Mouse (Mus musculus) neural tube, embryonic 15.5 days (tissue): ENCODE results near the gene Havcr2. TPM values are rescaled to one million over a fixed set of nuclear protein-coding genes. Genes with fewer than 3 reads are reported as not detected.

ENCODE experiments used
- ATAC-seq: fragments of 200-750 bp; cut with Nextera tagmentation; 2 replicates; pipeline ENCODE4 v1.8.0; 2017; ENCODE audit warnings: mild to moderate bottlenecking, moderate TSS enrichment, moderate library complexity; ENCODE audit not compliant: low FRiP score
- H3K27ac ChIP-seq: fragments of 300-500 bp; sonication (generic); replicated peaks from 2 replicates; pipeline ENCODE4 v1.5.1; 2015; ENCODE audit warnings: mild to moderate bottlenecking, inconsistent platforms
- H3K27me3 ChIP-seq: fragments of 300-500 bp; sonication (generic); replicated peaks from 2 replicates; pipeline ENCODE4 v1.6.1; 2015; ENCODE audit warnings: inconsistent platforms
- H3K36me3 ChIP-seq: fragments of 300-500 bp; sonication (generic); 2 replicates; pipeline ENCODE4 v1.6.1; 2015; ENCODE audit warnings: inconsistent platforms
- H3K4me1 ChIP-seq: fragments of 300-500 bp; sonication (generic); 2 replicates; pipeline ENCODE4 v1.6.1; 2015; ENCODE audit warnings: inconsistent platforms
- H3K4me2 ChIP-seq: fragments of 300-500 bp; sonication (generic); 2 replicates; pipeline ENCODE4 v1.6.1; 2015; ENCODE audit warnings: inconsistent platforms, mild to moderate bottlenecking, moderate library complexity
- H3K4me3 ChIP-seq: fragments of 300-500 bp; sonication (generic); replicated peaks from 2 replicates; pipeline ENCODE4 v1.5.1; 2015; ENCODE audit warnings: mild to moderate bottlenecking, inconsistent platforms
- H3K9ac ChIP-seq: fragments of 300-500 bp; sonication (generic); replicated peaks from 2 replicates; pipeline ENCODE4 v1.6.1; 2015; ENCODE audit warnings: mild to moderate bottlenecking, inconsistent platforms
- H3K9me3 ChIP-seq: fragments of 300-500 bp; sonication (generic); replicated peaks from 2 replicates; pipeline ENCODE4 v1.6.1; 2016; ENCODE audit warnings: inconsistent platforms
- WGBS: fragments of 180-500 bp; shearing (Covaris S2); methylation state at CpG from one replicate; pipeline ENCODE4 v1.1.7; 2015; ENCODE audit warnings: mixed read lengths; 5-methylcytosine and 5-hydroxymethylcytosine counted together
- polyA plus RNA-seq: library from polyadenylated mRNA; unstranded; fragments of >200 nt; fragmentation: Nextera tagmentation; extraction: Ambion mirVana; gene quantifications from 2 replicates; pipeline ENCODE4 v1.2.1, GENCODE M21; 2015

The Havcr2 gene
- polyA plus RNA-seq, 1 experiment from 2014 or later = 0.29 TPM

DNA sequence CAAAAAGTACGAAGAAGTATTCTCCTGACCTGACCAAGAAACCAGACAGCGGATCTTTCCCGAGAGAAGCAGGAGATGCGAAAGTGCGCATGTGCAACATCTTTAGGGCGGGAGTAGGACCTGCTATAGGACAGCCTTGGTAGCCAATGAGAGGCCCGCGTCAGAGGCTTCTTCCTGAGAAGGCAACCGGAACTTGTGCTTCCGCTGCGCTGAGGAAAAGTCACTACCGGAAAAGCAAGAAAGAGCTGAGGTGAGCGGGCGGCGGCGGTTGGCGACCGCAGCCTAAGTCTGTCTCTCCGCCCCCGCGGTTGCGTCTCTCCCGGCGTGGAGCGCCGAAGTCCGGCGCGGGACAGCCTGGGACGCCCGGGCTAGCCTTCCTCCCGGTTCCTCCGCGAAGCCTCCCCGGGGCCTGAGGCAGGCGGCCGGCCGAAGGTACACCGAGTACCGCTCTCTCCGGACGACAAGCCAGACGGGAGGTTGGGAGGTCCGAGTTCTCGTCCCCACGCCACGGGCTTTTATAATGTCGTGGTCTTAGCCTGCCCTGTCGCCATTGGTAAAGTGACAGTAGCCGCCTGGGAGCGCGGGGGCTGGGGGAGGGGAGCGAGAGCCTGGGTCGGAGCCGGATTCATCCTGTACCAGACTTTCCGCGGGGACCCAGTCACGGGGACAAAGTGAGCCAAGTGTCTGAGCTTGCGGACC is 17.8 kb upstream of the Havcr2 start, which contains the start of gene Med7:
Med7 (plus strand) TSS at position 166 of the 699 bp plus-strand sequence.
- Histone ChIP-seq H3K27ac (peak within 1 kb of the TSS; percentile 91), H3K9ac (peak within 1 kb of the TSS; percentile 94), H3K27me3 (no peaks in the 10 kb centered on the region), H3K4me1 (peaks cover 16% of the 10 kb centered on the region), H3K36me3 (peaks cover 11% of the 10 kb centered on the region; the same call in 1 of the 2 replicates), H3K9me3 (no peaks in the 10 kb centered on the region), H3K4me3 (peak within 1 kb of the TSS; percentile 100), H3K4me2 (peak within 1 kb of the TSS; percentile 87)
- ATAC-seq = peak; percentile 100
- under 1% methylated on average over 59 of the region's 59 CpGs for WGBS

DNA sequence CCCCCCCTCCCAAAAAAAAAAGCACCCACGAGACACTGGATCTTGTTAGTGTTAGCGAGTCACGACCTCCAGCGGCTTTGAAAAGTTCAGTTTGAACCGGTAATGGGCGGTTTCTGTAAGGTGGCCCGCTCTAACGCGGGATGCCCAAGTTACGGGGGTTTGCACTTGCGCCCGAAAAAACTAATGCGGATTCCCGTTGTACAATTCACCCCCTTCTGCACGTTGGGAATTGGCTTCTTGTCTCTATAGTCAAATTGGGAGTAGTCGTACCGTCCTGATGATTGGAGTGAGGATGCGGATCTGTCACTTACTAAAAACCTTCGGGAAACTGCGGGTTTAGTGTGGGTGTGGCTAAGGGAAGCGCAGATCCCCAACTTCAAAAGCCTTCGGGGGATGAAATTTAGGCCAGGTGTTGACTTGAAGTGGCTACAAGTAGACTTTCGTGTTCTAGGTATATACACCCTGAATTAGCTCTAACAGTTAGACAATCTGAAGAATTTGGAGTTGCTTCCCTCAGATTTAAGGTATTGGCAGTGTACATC is 17.2 kb upstream of the Havcr2 start:
- Histone ChIP-seq H3K9me3 (no peaks in the 10 kb centered on the region), H3K36me3 (peaks cover 11% of the 10 kb centered on the region; the same call in 1 of the 2 replicates), H3K4me1 (peaks cover 16% of the 10 kb centered on the region), H3K27ac (peak overlapping the region; percentile 91; the same call in 1 of the 2 replicates), H3K4me2 (peak overlapping the region; percentile 87), H3K9ac (peak overlapping the region; percentile 94), H3K27me3 (no peaks in the 10 kb centered on the region), H3K4me3 (peak overlapping the region; percentile 100)
- ATAC-seq = no peak
- 2% methylated on average over 23 of the region's 23 CpGs for WGBS

DNA sequence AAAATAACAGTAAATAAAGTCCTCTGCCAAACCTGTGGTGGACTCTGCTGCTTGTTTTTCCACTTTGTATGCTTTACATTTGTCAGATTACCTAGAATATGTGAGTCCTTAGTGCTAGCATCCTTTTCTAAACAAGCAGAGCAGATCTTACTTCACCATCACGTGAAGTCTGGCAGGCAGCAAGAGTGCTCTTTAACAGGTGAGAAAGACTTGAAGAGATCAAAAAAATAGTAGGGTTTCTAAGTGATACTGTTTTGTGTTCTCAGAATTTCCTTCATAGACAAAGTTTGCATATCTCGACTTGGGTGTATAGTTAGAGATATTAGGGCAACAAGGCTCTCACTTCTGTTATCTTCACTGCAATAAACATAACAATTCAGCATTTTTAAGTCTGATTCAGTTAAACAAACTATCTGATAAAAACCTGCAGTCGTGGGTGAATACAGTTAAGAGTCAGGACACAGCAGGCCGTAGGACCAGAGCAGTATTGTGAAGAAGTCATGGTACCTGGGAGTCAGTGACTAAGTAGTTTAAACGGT is 15.7 kb upstream of the Havcr2 start:
- H3K9me3 ChIP-seq = no peaks in the 10 kb centered on the region
- no peak overlapping the region for H3K9ac ChIP-seq
- no peak overlapping the region for H3K27ac ChIP-seq
- ATAC-seq = no peak
- no peaks in the 10 kb centered on the region for H3K27me3 ChIP-seq
- peaks cover 16% of the 10 kb centered on the region for H3K4me1 ChIP-seq
- H3K36me3 ChIP-seq = peaks cover 11% of the 10 kb centered on the region; the same call in 1 of the 2 replicates
- no peak overlapping the region for H3K4me2 ChIP-seq
- WGBS = 91% methylated on average over 5 of the region's 5 CpGs
- no peak overlapping the region for H3K4me3 ChIP-seq

DNA sequence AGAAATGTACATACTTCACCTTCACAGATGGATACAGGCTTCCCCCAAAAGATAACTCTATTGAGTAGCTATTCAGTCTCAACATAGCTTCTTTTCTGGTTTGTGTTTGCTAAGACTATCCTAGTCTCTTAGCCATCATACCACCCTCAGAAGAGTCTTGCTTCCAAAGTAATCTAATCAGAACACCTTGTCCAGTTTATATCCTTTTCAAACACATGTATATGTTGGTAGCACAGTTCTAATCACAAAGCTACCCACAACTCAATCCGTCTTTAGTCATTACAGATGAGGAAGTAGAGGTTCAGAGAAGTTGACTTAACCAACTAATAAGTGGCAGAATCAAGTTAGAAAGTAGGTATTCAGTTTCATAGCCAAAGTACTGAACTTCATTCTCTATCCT is 13.0 kb upstream of the Havcr2 start:
- H3K36me3 ChIP-seq = peaks cover 11% of the 10 kb centered on the region; the same call in 1 of the 2 replicates
- peaks cover 12% of the 10 kb centered on the region for H3K4me1 ChIP-seq
- no peak overlapping the region for H3K27ac ChIP-seq
- H3K9me3 ChIP-seq = no peaks in the 10 kb centered on the region
- no peak overlapping the region for H3K4me3 ChIP-seq
- no peaks in the 10 kb centered on the region for H3K27me3 ChIP-seq
- H3K9ac ChIP-seq = no peak overlapping the region
- no peak for ATAC-seq
- 83% methylated on average over 1 of the region's 1 CpGs for WGBS
- H3K4me2 ChIP-seq = no peak overlapping the region

GRCm38 (mm10) chr11:46443152-46443551 is 11.6 kb upstream of the Havcr2 start:
- H3K27me3 ChIP-seq = no peaks in the 10 kb centered on the region

GRCm38 (mm10) chr11:46443979-46444378 is 10.8 kb upstream of the Havcr2 start:
- no peak for ATAC-seq
- H3K9me3 ChIP-seq = no peaks in the 10 kb centered on the region
- no peak overlapping the region for H3K4me2 ChIP-seq
- 94% methylated on average over 5 of the region's 5 CpGs for WGBS
- no peaks in the 10 kb centered on the region for H3K27me3 ChIP-seq
- peaks cover 11% of the 10 kb centered on the region; the same call in 1 of the 2 replicates for H3K36me3 ChIP-seq
- H3K4me3 ChIP-seq = no peak overlapping the region
- H3K27ac ChIP-seq = no peak overlapping the region
- peaks cover under 1% of the 10 kb centered on the region; the same call in 1 of the 2 replicates for H3K4me1 ChIP-seq
- no peak overlapping the region for H3K9ac ChIP-seq

More at GRCm38 (mm10) chr11:46443152-46443551, 11.6 kb upstream of the Havcr2 start:
- Histone ChIP-seq H3K9ac (no peak overlapping the region), H3K9me3 (no peaks in the 10 kb centered on the region), H3K36me3 (peaks cover 11% of the 10 kb centered on the region; the same call in 1 of the 2 replicates), H3K4me3 (no peak overlapping the region), H3K4me1 (peaks cover 6% of the 10 kb centered on the region), H3K27ac (no peak overlapping the region), H3K4me2 (no peak overlapping the region)
- no peak for ATAC-seq
- 88% methylated on average over 1 of the region's 1 CpGs for WGBS

DNA sequence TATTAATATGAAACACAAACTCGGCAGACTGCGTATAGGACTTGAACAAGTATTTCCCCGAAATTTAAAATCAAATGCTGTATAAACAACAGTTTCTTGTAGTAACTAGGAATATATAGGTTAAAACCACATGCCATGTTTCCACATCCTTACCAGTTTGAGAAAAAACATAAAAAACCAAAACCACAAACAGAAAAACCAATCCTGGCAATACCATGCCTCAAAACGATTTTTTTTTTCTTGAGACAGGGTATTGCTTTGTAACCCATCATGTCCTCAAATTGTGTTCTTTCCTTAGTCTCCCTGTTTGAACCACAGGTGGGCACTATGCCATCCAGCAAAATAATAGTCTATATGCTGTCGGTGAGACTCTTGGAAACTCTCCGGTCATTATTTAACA is 8.6 kb upstream of the Havcr2 start:
- H3K27ac ChIP-seq = no peak overlapping the region
- ATAC-seq = no peak
- WGBS = 91% methylated on average over 6 of the region's 6 CpGs
- 0 out of 2 replicates have a peak, but pooled peaks cover 3% of the 10 kb centered on the region for H3K36me3 ChIP-seq
- no peak overlapping the region for H3K4me3 ChIP-seq
- no peak overlapping the region for H3K9ac ChIP-seq
- H3K9me3 ChIP-seq = no peaks in the 10 kb centered on the region
- no peak overlapping the region for H3K4me2 ChIP-seq
- H3K4me1 ChIP-seq = no peaks in the 10 kb centered on the region
- no peaks in the 10 kb centered on the region for H3K27me3 ChIP-seq

- H3K9me3 ChIP-seq = no peaks in the 10 kb centered on the region
- WGBS = 82% methylated on average over 13 of the region's 13 CpGs
- H3K4me3 ChIP-seq = no peak overlapping the region
- H3K9ac ChIP-seq = no peak overlapping the region
- no peaks in the 10 kb centered on the region for H3K36me3 ChIP-seq
- ATAC-seq = no peak
- no peak overlapping the region for H3K27ac ChIP-seq
- H3K27me3 ChIP-seq = no peaks in the 10 kb centered on the region
- H3K4me1 ChIP-seq = no peaks in the 10 kb centered on the region
- no peak overlapping the region for H3K4me2 ChIP-seq
These were observed 6.9 kb upstream of the Havcr2 start for GRCm38 (mm10) chr11:46447644-46448484.

- Histone ChIP-seq H3K27me3 (no peaks in the 10 kb centered on the region), H3K36me3 (no peaks in the 10 kb centered on the region), H3K4me1 (no peaks in the 10 kb centered on the region), H3K4me2 (no peak overlapping the region), H3K9ac (no peak overlapping the region), H3K27ac (no peak overlapping the region), H3K9me3 (no peaks in the 10 kb centered on the region), H3K4me3 (no peak overlapping the region)
- 87% methylated on average over 11 of the region's 11 CpGs for WGBS
- ATAC-seq = no peak
These were observed 5.2 kb upstream of the Havcr2 start for GRCm38 (mm10) chr11:46449461-46450080.

GRCm38 (mm10) chr11:46459960-46460359 is 5.2 kb downstream of the Havcr2 start:
- H3K9ac ChIP-seq = no peak overlapping the region
- no peak overlapping the region for H3K4me2 ChIP-seq
- H3K4me3 ChIP-seq = no peak overlapping the region
- H3K27me3 ChIP-seq = no peaks in the 10 kb centered on the region
- H3K36me3 ChIP-seq = no peaks in the 10 kb centered on the region
- 83% methylated on average over 3 of the region's 3 CpGs for WGBS
- H3K27ac ChIP-seq = no peak overlapping the region
- no peak for ATAC-seq
- H3K4me1 ChIP-seq = no peaks in the 10 kb centered on the region
- no peaks in the 10 kb centered on the region for H3K9me3 ChIP-seq

GRCm38 (mm10) chr11:46461362-46461761 is 6.6 kb downstream of the Havcr2 start:
- H3K9me3 ChIP-seq = no peaks in the 10 kb centered on the region
- H3K27ac ChIP-seq = no peak overlapping the region
- H3K9ac ChIP-seq = no peak overlapping the region
- no peak overlapping the region for H3K4me3 ChIP-seq
- no peaks in the 10 kb centered on the region for H3K4me1 ChIP-seq
- no peak overlapping the region for H3K4me2 ChIP-seq
- WGBS = 76% methylated on average over 5 of the region's 5 CpGs
- ATAC-seq = no peak
- H3K27me3 ChIP-seq = no peaks in the 10 kb centered on the region
- no peaks in the 10 kb centered on the region for H3K36me3 ChIP-seq
